Mouse (Mus musculus): ENCODE measurements around the gene Pde2a. TPM values are rescaled to one million over a fixed set of nuclear protein-coding genes. Genes with fewer than 3 reads are reported as not detected.

The Pde2a gene
- 10 to 100 TPM; 41.2 to 50.6 TPM for total RNA-seq (2023)

DNA sequence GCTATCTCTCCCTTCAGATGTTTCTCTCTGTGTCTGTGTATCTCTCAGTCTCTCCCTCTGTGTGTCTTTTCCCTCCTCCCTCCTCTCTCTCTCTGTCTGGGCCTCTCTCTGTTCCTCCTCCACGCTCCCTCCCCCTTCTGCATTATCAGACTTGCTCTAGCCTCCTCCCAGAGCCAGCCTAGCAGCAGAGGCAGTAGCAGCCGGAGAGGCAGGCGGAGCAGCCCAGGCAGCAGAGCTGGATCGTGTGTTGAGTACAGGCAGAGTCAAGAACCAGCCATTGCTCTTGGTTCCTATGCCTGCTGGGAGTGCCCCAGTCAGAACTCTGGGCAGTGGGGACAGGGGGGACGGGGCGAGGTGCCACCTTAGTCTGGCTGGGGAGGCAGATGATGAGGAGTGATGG lies at the start of gene Pde2a:
Gene Pde2a, plus strand, starts transcription at position 163 of the 400 bp plus-strand sequence.

DNA sequence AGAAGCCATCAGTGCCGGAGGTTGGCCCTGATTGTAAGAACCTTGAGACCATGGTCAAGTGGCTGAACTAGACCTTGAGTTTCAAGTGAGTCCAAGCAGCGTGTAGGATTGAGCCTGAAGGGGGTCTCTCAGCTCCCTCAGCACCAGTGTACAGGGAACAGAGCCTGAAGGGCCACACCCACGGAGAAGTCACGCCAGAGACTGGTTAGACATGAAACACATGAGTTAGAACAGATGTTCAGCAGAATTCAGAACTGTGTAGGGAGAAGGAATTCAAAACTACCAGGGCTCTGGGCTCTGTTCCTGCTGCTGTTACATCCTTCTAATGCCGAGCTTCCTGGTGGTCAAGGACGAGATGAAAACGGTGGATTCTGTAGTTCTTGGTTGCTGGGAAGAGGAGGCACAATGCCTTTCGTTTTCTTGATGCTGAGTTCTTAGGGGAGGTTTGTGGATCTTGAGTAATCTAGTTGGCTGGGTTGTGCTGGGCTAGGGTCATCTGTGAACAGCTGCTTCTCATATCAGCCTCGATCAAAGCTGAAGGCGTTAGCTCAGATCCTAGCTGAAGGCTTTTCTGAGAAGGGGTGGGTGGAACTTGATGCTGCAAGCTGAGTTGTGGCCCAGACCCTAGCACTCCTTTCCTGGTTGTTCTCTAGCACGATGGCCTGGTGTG lies 11.1 kb upstream of the Pde2a start, which contains the start of gene Gm45837:
Gene Gm45837, plus strand, starts transcription at position 620 of the 670 bp plus-strand sequence.

Other genes with a start within 250 kb of the Pde2a start
- 10 to 100 TPM; 48.6 TPM for gene Atg16l2, start 119.4 kb upstream of the Pde2a start, total RNA-seq (2023)
- 1 to 10 TPM; 4.4 to 4.8 TPM for gene Stard10, start 104.6 kb upstream of the Pde2a start, total RNA-seq (2023)
- gene Arap1, start 73.6 kb upstream of the Pde2a start, total RNA-seq (2023): 100 to 1,000 TPM; 657 to 791 TPM
- gene Gm45837, start 10.8 kb upstream of the Pde2a start, total RNA-seq (2023): 10 to 100 TPM; 20.8 to 29.1 TPM
- gene Art2b, start 163.9 kb downstream of the Pde2a start, total RNA-seq (2023): under 1 TPM; 0.63 to 0.67 TPM
- gene Clpb, start 241.9 kb downstream of the Pde2a start, total RNA-seq (2023): 10 to 100 TPM; 14.4 to 15.5 TPM

Data from monocyte, adult 59 days (primary cell).